Mouse (Mus musculus) C2C12 (cell line): ENCODE results near the gene Gm3404.
"Not testable (repeated sequence)": the region's sequence is repeated elsewhere in the genome, so short reads cannot be mapped to it uniquely, and the experiment has no call there.

Source experiments
- CTCF ChIP-seq: IDR thresholded peaks from one replicate; pipeline ENCODE4 v1.5.1; 2011; ENCODE audit not compliant: control insufficient read depth, insufficient read depth, insufficient read length
- MAX ChIP-seq: IDR thresholded peaks from one replicate; pipeline ENCODE4 v1.6.1; 2011; ENCODE audit warnings: mild to moderate bottlenecking, control low read depth
- MYOG ChIP-seq: IDR thresholded peaks from one replicate; pipeline ENCODE4 v1.6.1; 2011; ENCODE audit not compliant: control insufficient read depth, insufficient read length; ENCODE audit errors: extremely low read depth
- USF1 ChIP-seq: IDR thresholded peaks from one replicate; pipeline ENCODE4 v1.6.1; 2011; ENCODE audit warnings: low read depth, mild to moderate bottlenecking, control low read depth, moderate library complexity

- not testable (repeated sequence) for TF ChIP-seq USF1, CTCF, MAX, MYOG
Observed at GRCm38 (mm10) chr5:146513823-146514222, 11.8 kb upstream of the Gm3404 start, which contains the start of gene Gm3402.
